Mouse (Mus musculus): ENCODE results near the gene Edar. TPM values are rescaled to one million over a fixed set of nuclear protein-coding genes. Genes with fewer than 3 reads are reported as not detected.
A peak's percentile ranks its signal among the peaks of the same experiment; 100 is the strongest.
"Not testable (repeated sequence)": the region's sequence is repeated elsewhere in the genome, so short reads cannot be mapped to it uniquely, and the experiment has no call there.

Gene Edar
- 3.1 and 4.2 TPM in 2 replicates for total RNA-seq (2017)

- ATAC-seq (replicated peaks in 1 of 2; ENCODE audit: insufficient read depth in 1 of 2, low FRiP score in 2 of 2, low TSS enrichment in 1 of 2, low read depth in 1 of 2, poor library complexity in 2 of 2, severe bottlenecking in 2 of 2) = peak; percentile 85 to 91
Measured at GRCm38 (mm10) chr10:58675533-58675932, at the start of gene Edar. TSS of gene Edar (minus strand) at chr10:58675654.

GRCm38 (mm10) chr10:58718110-58718509 lies 42.7 kb upstream of the Edar start, which contains the start of gene Gm17542:
TSS of gene Gm17542 (minus strand) at chr10:58718210.
- ATAC-seq (replicated peaks in 1 of 2; ENCODE audit: insufficient read depth in 1 of 2, low FRiP score in 2 of 2, low TSS enrichment in 1 of 2, low read depth in 1 of 2, poor library complexity in 2 of 2, severe bottlenecking in 2 of 2) = not testable (repeated sequence)

- no peak for ATAC-seq (replicated peaks in 1 of 2; ENCODE audit: insufficient read depth in 1 of 2, low FRiP score in 2 of 2, low TSS enrichment in 1 of 2, low read depth in 1 of 2, poor library complexity in 2 of 2, severe bottlenecking in 2 of 2)
Measured at GRCm38 (mm10) chr10:58714789-58715148, 39.3 kb upstream of the Edar start.

- peak; percentile 74 to 81 for ATAC-seq (replicated peaks in 1 of 2; ENCODE audit: insufficient read depth in 1 of 2, low FRiP score in 2 of 2, low TSS enrichment in 1 of 2, low read depth in 1 of 2, poor library complexity in 2 of 2, severe bottlenecking in 2 of 2)
Measured at GRCm38 (mm10) chr10:58713855-58714788, 38.7 kb upstream of the Edar start.

- peak; percentile 73 to 79 for ATAC-seq (replicated peaks in 1 of 2; ENCODE audit: insufficient read depth in 1 of 2, low FRiP score in 2 of 2, low TSS enrichment in 1 of 2, low read depth in 1 of 2, poor library complexity in 2 of 2, severe bottlenecking in 2 of 2)
Measured at GRCm38 (mm10) chr10:58713225-58713624, 37.8 kb upstream of the Edar start.

- ATAC-seq (replicated peaks in 1 of 2; ENCODE audit: insufficient read depth in 1 of 2, low FRiP score in 2 of 2, low TSS enrichment in 1 of 2, low read depth in 1 of 2, poor library complexity in 2 of 2, severe bottlenecking in 2 of 2) = no peak
Measured at GRCm38 (mm10) chr10:58709021-58709420, 33.6 kb upstream of the Edar start.

- no peak for ATAC-seq (replicated peaks in 1 of 2; ENCODE audit: insufficient read depth in 1 of 2, low FRiP score in 2 of 2, low TSS enrichment in 1 of 2, low read depth in 1 of 2, poor library complexity in 2 of 2, severe bottlenecking in 2 of 2)
Measured at GRCm38 (mm10) chr10:58700578-58700977, 25.1 kb upstream of the Edar start.

- ATAC-seq (replicated peaks in 1 of 2; ENCODE audit: insufficient read depth in 1 of 2, low FRiP score in 2 of 2, low TSS enrichment in 1 of 2, low read depth in 1 of 2, poor library complexity in 2 of 2, severe bottlenecking in 2 of 2) = no peak
Measured at GRCm38 (mm10) chr10:58700160-58700559, 24.7 kb upstream of the Edar start.

GRCm38 (mm10) chr10:58698955-58699354 lies 23.5 kb upstream of the Edar start:
- no peak for ATAC-seq (replicated peaks in 1 of 2; ENCODE audit: insufficient read depth in 1 of 2, low FRiP score in 2 of 2, low TSS enrichment in 1 of 2, low read depth in 1 of 2, poor library complexity in 2 of 2, severe bottlenecking in 2 of 2)

GRCm38 (mm10) chr10:58691051-58691450 lies 15.6 kb upstream of the Edar start:
- ATAC-seq (replicated peaks in 1 of 2; ENCODE audit: insufficient read depth in 1 of 2, low FRiP score in 2 of 2, low TSS enrichment in 1 of 2, low read depth in 1 of 2, poor library complexity in 2 of 2, severe bottlenecking in 2 of 2) = no peak

GRCm38 (mm10) chr10:58679298-58679697 lies 3.8 kb upstream of the Edar start:
- no peak for ATAC-seq (replicated peaks in 1 of 2; ENCODE audit: insufficient read depth in 1 of 2, low FRiP score in 2 of 2, low TSS enrichment in 1 of 2, low read depth in 1 of 2, poor library complexity in 2 of 2, severe bottlenecking in 2 of 2)

GRCm38 (mm10) chr10:58673278-58674061 lies 2.0 kb downstream of the Edar start:
- peak; percentile 68 to 79; a peak in 3 of 4 replicates for ATAC-seq (replicated peaks in 1 of 2; ENCODE audit: insufficient read depth in 1 of 2, low FRiP score in 2 of 2, low TSS enrichment in 1 of 2, low read depth in 1 of 2, poor library complexity in 2 of 2, severe bottlenecking in 2 of 2)

- ATAC-seq (replicated peaks in 1 of 2; ENCODE audit: insufficient read depth in 1 of 2, low FRiP score in 2 of 2, low TSS enrichment in 1 of 2, low read depth in 1 of 2, poor library complexity in 2 of 2, severe bottlenecking in 2 of 2) = no peak
Measured at GRCm38 (mm10) chr10:58672557-58673277, 2.7 kb downstream of the Edar start.

GRCm38 (mm10) chr10:58663868-58664267 lies 11.6 kb downstream of the Edar start:
- ATAC-seq (replicated peaks in 1 of 2; ENCODE audit: insufficient read depth in 1 of 2, low FRiP score in 2 of 2, low TSS enrichment in 1 of 2, low read depth in 1 of 2, poor library complexity in 2 of 2, severe bottlenecking in 2 of 2) = no peak

GRCm38 (mm10) chr10:58663417-58663816 lies 12.0 kb downstream of the Edar start:
- ATAC-seq (replicated peaks in 1 of 2; ENCODE audit: insufficient read depth in 1 of 2, low FRiP score in 2 of 2, low TSS enrichment in 1 of 2, low read depth in 1 of 2, poor library complexity in 2 of 2, severe bottlenecking in 2 of 2) = no peak

GRCm38 (mm10) chr10:58659268-58659986 lies 16.0 kb downstream of the Edar start:
- 0 out of 4 replicates have a peak, but pooled peaks have one; percentile 26 to 46 for ATAC-seq (replicated peaks in 1 of 2; ENCODE audit: insufficient read depth in 1 of 2, low FRiP score in 2 of 2, low TSS enrichment in 1 of 2, low read depth in 1 of 2, poor library complexity in 2 of 2, severe bottlenecking in 2 of 2)

GRCm38 (mm10) chr10:58657731-58658130 lies 17.7 kb downstream of the Edar start:
- ATAC-seq (replicated peaks in 1 of 2; ENCODE audit: insufficient read depth in 1 of 2, low FRiP score in 2 of 2, low TSS enrichment in 1 of 2, low read depth in 1 of 2, poor library complexity in 2 of 2, severe bottlenecking in 2 of 2) = peak in 1 of 2 experiments; percentile 32; a peak in 1 of 4 replicates

Measured in hematopoietic stem cell, adult 5-6 weeks (primary cell).